Mouse (Mus musculus): Measurements from ENCODE around the gene Apba3. TPM values are rescaled to one million over a fixed set of nuclear protein-coding genes. Genes with fewer than 3 reads are reported as not detected.

Apba3 gene
- polyA plus RNA-seq, 1 experiment from 2014 or later, result 46.1 TPM

- Histone ChIP-seq H3K27me3 (replicated peaks) (peaks cover 91% of the 10 kb centered on the region), H3K9me3 (replicated peaks) (no peaks in the 10 kb centered on the region), H3K4me1 (replicated peaks) (peaks cover 17% of the 10 kb centered on the region), H3K27ac (ENCODE audit: poor library complexity, severe bottlenecking) (no peak overlapping the region), H3K9ac (no peak overlapping the region), H3K36me3 (no peaks in the 10 kb centered on the region), H3K4me2 (no peak overlapping the region), H3K4me3 (no peak overlapping the region)
- 58% methylated on average over 1 of the region's 1 CpGs for WGBS
- no peak for ATAC-seq (ENCODE audit: insufficient number of reproducible peaks, low FRiP score)
Measured at GRCm38 (mm10) chr10:81254886-81255285, 11.9 kb upstream of the Apba3 start.

GRCm38 (mm10) chr10:81257158-81258039, 9.4 kb upstream of the Apba3 start:
- Histone ChIP-seq H3K4me3 (peak overlapping the region; percentile 47), H3K4me2 (peak overlapping the region; percentile 82), H3K27ac (ENCODE audit: poor library complexity, severe bottlenecking) (no peak overlapping the region), H3K36me3 (peaks cover 4% of the 10 kb centered on the region), H3K4me1 (replicated peaks) (peaks cover 17% of the 10 kb centered on the region), H3K27me3 (replicated peaks) (peaks cover 78% of the 10 kb centered on the region), H3K9ac (peak overlapping the region; percentile 61), H3K9me3 (replicated peaks) (peaks cover 10% of the 10 kb centered on the region)
- no peak for ATAC-seq (ENCODE audit: insufficient number of reproducible peaks, low FRiP score)
- 3% methylated on average over 62 of the region's 62 CpGs for WGBS

- Histone ChIP-seq H3K9ac (no peak overlapping the region), H3K27me3 (replicated peaks) (peaks cover 59% of the 10 kb centered on the region)
- 43% methylated on average over 21 of the region's 21 CpGs for WGBS
Measured at GRCm38 (mm10) chr10:81259225-81259884, 7.4 kb upstream of the Apba3 start.

GRCm38 (mm10) chr10:81261025-81261424, 5.7 kb upstream of the Apba3 start:
- no peak for ATAC-seq (ENCODE audit: insufficient number of reproducible peaks, low FRiP score)
- Histone ChIP-seq H3K4me1 (replicated peaks) (peaks cover 20% of the 10 kb centered on the region), H3K4me3 (no peak overlapping the region), H3K9me3 (replicated peaks) (peaks cover 10% of the 10 kb centered on the region), H3K9ac (no peak overlapping the region), H3K27ac (ENCODE audit: poor library complexity, severe bottlenecking) (no peak overlapping the region), H3K36me3 (peaks cover 37% of the 10 kb centered on the region), H3K4me2 (no peak overlapping the region), H3K27me3 (replicated peaks) (peaks cover 48% of the 10 kb centered on the region)
- 86% methylated on average over 4 of the region's 4 CpGs for WGBS

More at GRCm38 (mm10) chr10:81259225-81259884, 7.4 kb upstream of the Apba3 start:
- Histone ChIP-seq H3K27ac (ENCODE audit: poor library complexity, severe bottlenecking) (no peak overlapping the region), H3K9me3 (replicated peaks) (peaks cover 10% of the 10 kb centered on the region), H3K4me1 (replicated peaks) (peaks cover 11% of the 10 kb centered on the region), H3K36me3 (peaks cover 24% of the 10 kb centered on the region), H3K4me3 (no peak overlapping the region), H3K4me2 (no peak overlapping the region)
- ATAC-seq (ENCODE audit: insufficient number of reproducible peaks, low FRiP score), result no peak

- H3K4me3 ChIP-seq, result peak overlapping the region; percentile 70
- H3K4me1 ChIP-seq (replicated peaks), result peaks cover 19% of the 10 kb centered on the region
- no peak for ATAC-seq (ENCODE audit: insufficient number of reproducible peaks, low FRiP score)
- WGBS, result 94% methylated on average over 8 of the region's 8 CpGs
- peaks cover 44% of the 10 kb centered on the region for H3K36me3 ChIP-seq
- peak overlapping the region; percentile 75 for H3K4me2 ChIP-seq
- peaks cover 4% of the 10 kb centered on the region for H3K9me3 ChIP-seq (replicated peaks)
- peak overlapping the region; percentile 81; the same call in 1 of the 2 replicates for H3K9ac ChIP-seq
- peaks cover 3% of the 10 kb centered on the region for H3K27me3 ChIP-seq (replicated peaks)
- no peak overlapping the region for H3K27ac ChIP-seq (ENCODE audit: poor library complexity, severe bottlenecking)
Measured at GRCm38 (mm10) chr10:81265540-81265939, 1.2 kb upstream of the Apba3 start.

- peaks cover 58% of the 10 kb centered on the region for H3K36me3 ChIP-seq
Measured at GRCm38 (mm10) chr10:81268056-81268455, 1.3 kb downstream of the Apba3 start.

GRCm38 (mm10) chr10:81268643-81269412, 2.1 kb downstream of the Apba3 start:
- 81% methylated on average over 16 of the region's 16 CpGs for WGBS
- H3K4me1 ChIP-seq (replicated peaks), result peaks cover 19% of the 10 kb centered on the region
- peaks cover 58% of the 10 kb centered on the region for H3K36me3 ChIP-seq
- H3K27ac ChIP-seq (ENCODE audit: poor library complexity, severe bottlenecking), result no peak overlapping the region
- H3K9ac ChIP-seq, result peak overlapping the region; percentile 92
- peak overlapping the region; percentile 87 for H3K4me2 ChIP-seq
- H3K4me3 ChIP-seq, result peak overlapping the region; percentile 85
- H3K9me3 ChIP-seq (replicated peaks), result no peaks in the 10 kb centered on the region
- ATAC-seq (ENCODE audit: insufficient number of reproducible peaks, low FRiP score), result no peak
- no peaks in the 10 kb centered on the region for H3K27me3 ChIP-seq (replicated peaks)

More at GRCm38 (mm10) chr10:81268056-81268455, 1.3 kb downstream of the Apba3 start:
- Histone ChIP-seq H3K4me1 (replicated peaks) (peaks cover 19% of the 10 kb centered on the region), H3K4me2 (peak overlapping the region; percentile 87), H3K4me3 (peak overlapping the region; percentile 85), H3K27me3 (replicated peaks) (no peaks in the 10 kb centered on the region), H3K9ac (peak overlapping the region; percentile 92), H3K27ac (ENCODE audit: poor library complexity, severe bottlenecking) (peak overlapping the region; percentile 61; the same call in 1 of the 2 replicates), H3K9me3 (replicated peaks) (no peaks in the 10 kb centered on the region)
- 3% methylated on average over 23 of the region's 23 CpGs for WGBS
- ATAC-seq (ENCODE audit: insufficient number of reproducible peaks, low FRiP score), result peak; percentile 49; the same call in 1 of the 2 replicates

GRCm38 (mm10) chr10:81272356-81272755, 5.6 kb downstream of the Apba3 start:
- no peaks in the 10 kb centered on the region for H3K9me3 ChIP-seq (replicated peaks)
- no peak overlapping the region for H3K4me3 ChIP-seq
- no peak overlapping the region for H3K27ac ChIP-seq (ENCODE audit: poor library complexity, severe bottlenecking)
- H3K4me2 ChIP-seq, result no peak overlapping the region
- no peak overlapping the region for H3K9ac ChIP-seq
- peaks cover 11% of the 10 kb centered on the region for H3K4me1 ChIP-seq (replicated peaks)
- H3K36me3 ChIP-seq, result peaks cover 42% of the 10 kb centered on the region
- ATAC-seq (ENCODE audit: insufficient number of reproducible peaks, low FRiP score), result no peak
- H3K27me3 ChIP-seq (replicated peaks), result peaks cover 5% of the 10 kb centered on the region; the same call in 1 of the 2 replicates
- WGBS, result 94% methylated on average over 21 of the region's 21 CpGs

GRCm38 (mm10) chr10:81273842-81274241, 7.1 kb downstream of the Apba3 start:
- no peak for ATAC-seq (ENCODE audit: insufficient number of reproducible peaks, low FRiP score)
- Histone ChIP-seq H3K9ac (no peak overlapping the region), H3K4me3 (no peak overlapping the region), H3K36me3 (peaks cover 42% of the 10 kb centered on the region), H3K4me1 (replicated peaks) (peaks cover 5% of the 10 kb centered on the region), H3K9me3 (replicated peaks) (no peaks in the 10 kb centered on the region), H3K27me3 (replicated peaks) (peaks cover 18% of the 10 kb centered on the region), H3K27ac (ENCODE audit: poor library complexity, severe bottlenecking) (no peak overlapping the region), H3K4me2 (no peak overlapping the region)
- 92% methylated on average over 19 of the region's 19 CpGs for WGBS

GRCm38 (mm10) chr10:81277676-81278075, 10.9 kb downstream of the Apba3 start:
- no peak overlapping the region for H3K4me3 ChIP-seq
- H3K27ac ChIP-seq (ENCODE audit: poor library complexity, severe bottlenecking), result no peak overlapping the region
- ATAC-seq (ENCODE audit: insufficient number of reproducible peaks, low FRiP score), result no peak
- WGBS, result 62% methylated on average over 22 of the region's 22 CpGs
- peaks cover 8% of the 10 kb centered on the region for H3K4me1 ChIP-seq (replicated peaks)
- H3K9me3 ChIP-seq (replicated peaks), result no peaks in the 10 kb centered on the region
- H3K36me3 ChIP-seq, result peaks cover 14% of the 10 kb centered on the region
- no peak overlapping the region for H3K9ac ChIP-seq
- peaks cover 52% of the 10 kb centered on the region for H3K27me3 ChIP-seq (replicated peaks)
- no peak overlapping the region for H3K4me2 ChIP-seq
